Mouse (Mus musculus) lung, postnatal 0 days (tissue): ENCODE measurements around the gene Atp13a5. TPM values are rescaled to one million over a fixed set of nuclear protein-coding genes. Genes with fewer than 3 reads are reported as not detected.
A peak's percentile ranks its signal among the peaks of the same experiment; 100 is the strongest.

Experiments used
- ATAC-seq: fragments of 200-750 bp; cut with Nextera tagmentation; 2 replicates; pipeline ENCODE4 v1.8.0; 2017; ENCODE audit warnings: moderate library complexity
- DNase-seq: peaks from one replicate; pipeline ENCODE4 v3.0.0-alpha.2; 2016; ENCODE audit warnings: low spot score
- H3K27ac ChIP-seq: fragments of 300-500 bp; sonication (generic); 2 replicates; pipeline ENCODE4 v1.5.1; 2014; ENCODE audit warnings: antibody characterized with exemption, mild to moderate bottlenecking, low read length, mixed read lengths
- H3K27me3 ChIP-seq: fragments of 300-500 bp; sonication (generic); replicated peaks from 2 replicates; pipeline ENCODE4 v1.6.1; 2014; ENCODE audit warnings: low read length, mixed read lengths; ENCODE audit not compliant: insufficient read depth
- H3K36me3 ChIP-seq: fragments of 300-500 bp; sonication (generic); 2 replicates; pipeline ENCODE4 v1.6.1; 2014; ENCODE audit warnings: low read length, mixed read lengths; ENCODE audit not compliant: insufficient read depth
- H3K4me1 ChIP-seq: fragments of 300-500 bp; sonication (generic); 2 replicates; pipeline ENCODE4 v1.6.1; 2014; ENCODE audit warnings: antibody characterized with exemption, low read depth, low read length, mixed read lengths; ENCODE audit not compliant: insufficient read depth
- H3K4me2 ChIP-seq: fragments of 300-500 bp; sonication (generic); replicated peaks from 2 replicates; pipeline ENCODE4 v1.6.1; 2014; ENCODE audit warnings: low read depth, mild to moderate bottlenecking, low read length, moderate library complexity, mixed read lengths
- H3K4me3 ChIP-seq: fragments of 300-500 bp; sonication (generic); 2 replicates; pipeline ENCODE4 v1.5.1; 2014; ENCODE audit warnings: low read depth, low read length
- H3K9ac ChIP-seq: fragments of 300-500 bp; sonication (generic); replicated peaks from 2 replicates; pipeline ENCODE4 v1.6.1; 2014; ENCODE audit warnings: low read depth, mild to moderate bottlenecking
- H3K9me3 ChIP-seq: fragments of 300-500 bp; sonication (generic); 2 replicates; pipeline ENCODE4 v1.6.1; 2016; ENCODE audit warnings: low read length, mixed read lengths
- CTCF ChIP-seq: IDR thresholded peaks from 2 replicates; pipeline ENCODE4 v1.5.1; 2016; ENCODE audit warnings: antibody characterized with exemption, mild to moderate bottlenecking
- EP300 ChIP-seq: IDR thresholded peaks from 2 replicates; pipeline ENCODE4 v1.6.1; 2016; ENCODE audit warnings: antibody characterized with exemption, mild to moderate bottlenecking, control low read depth
- WGBS: fragments of 180-500 bp; shearing (Covaris S2); extraction: QIAGEN DNeasy Blood & Tissue Kit; methylation state at CpG from one replicate; pipeline ENCODE4 v1.1.7; 2014; 5-methylcytosine and 5-hydroxymethylcytosine counted together
- polyA plus RNA-seq: library from polyadenylated mRNA; unstranded; fragments of >200 nt; fragmentation: Nextera tagmentation; extraction: Ambion mirVana; gene quantifications from 2 replicates; pipeline ENCODE4 v1.2.1, GENCODE M21; 2015

Gene Atp13a5
- polyA plus RNA-seq, 1 experiment from 2014 or later: 0.07 TPM

GRCm38 (mm10) chr16:29209605-29210411 is 168.7 kb downstream of the Atp13a5 start, which contains the start of gene Hrasls:
Gene Hrasls (plus strand): TSS chr16:29209695.
- DNase-seq: peak; percentile 41
- 3% methylated on average over 37 of the region's 39 CpGs for WGBS
- no peak for TF ChIP-seq CTCF
- TF ChIP-seq EP300: no peak

DNA sequence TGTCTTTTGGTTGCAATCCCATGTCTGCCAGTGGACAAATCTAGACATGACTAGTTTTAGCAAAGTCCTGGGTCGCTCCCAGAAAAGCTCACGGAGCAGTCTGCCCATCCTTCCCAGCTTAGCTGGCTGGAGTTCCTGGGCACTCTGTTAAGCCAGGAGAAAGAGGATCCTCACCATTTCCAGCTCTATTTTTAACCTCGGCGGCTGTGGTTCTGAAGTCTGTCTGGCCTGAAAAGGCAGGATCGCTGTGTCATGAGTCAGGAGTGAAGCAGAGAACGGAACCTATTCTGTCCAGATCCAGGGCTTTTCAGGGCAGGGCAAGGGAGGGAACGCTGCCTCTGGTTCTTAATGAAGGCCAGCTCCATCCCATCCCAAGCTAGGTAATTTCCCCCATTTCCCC is 169.7 kb downstream of the Atp13a5 start:
- no peak for ATAC-seq
- Histone ChIP-seq H3K4me2 (no peak overlapping the region), H3K9ac (no peak overlapping the region), H3K27me3 (0 out of 2 replicates have a peak, but pooled peaks cover 6% of the 10 kb centered on the region), H3K36me3 (no peaks in the 10 kb centered on the region), H3K4me3 (no peak overlapping the region), H3K9me3 (no peaks in the 10 kb centered on the region), H3K4me1 (no peaks in the 10 kb centered on the region), H3K27ac (no peak overlapping the region)
- TF ChIP-seq CTCF (no peak), EP300 (no peak)
- WGBS: 56% methylated on average over 7 of the region's 7 CpGs
- DNase-seq: no peak

More at GRCm38 (mm10) chr16:29209605-29210411, 168.7 kb downstream of the Atp13a5 start, which contains the start of gene Hrasls:
- Histone ChIP-seq H3K36me3 (no peaks in the 10 kb centered on the region), H3K9ac (no peak within 1 kb of the TSS), H3K27ac (no peak within 1 kb of the TSS), H3K27me3 (0 out of 2 replicates have a peak, but pooled peaks cover 6% of the 10 kb centered on the region), H3K4me1 (no peaks in the 10 kb centered on the region), H3K9me3 (no peaks in the 10 kb centered on the region), H3K4me3 (no peak within 1 kb of the TSS), H3K4me2 (peak within 1 kb of the TSS; percentile 28; the same call in 1 of the 2 replicates)
- peak; percentile 68 for ATAC-seq

GRCm38 (mm10) chr16:29205581-29205980 is 173.0 kb downstream of the Atp13a5 start:
- Histone ChIP-seq H3K4me3 (no peak overlapping the region), H3K4me1 (no peaks in the 10 kb centered on the region), H3K27ac (no peak overlapping the region), H3K27me3 (0 out of 2 replicates have a peak, but pooled peaks cover 6% of the 10 kb centered on the region), H3K9ac (no peak overlapping the region), H3K4me2 (no peak overlapping the region), H3K9me3 (no peaks in the 10 kb centered on the region), H3K36me3 (no peaks in the 10 kb centered on the region)
- no peak for ATAC-seq
- TF ChIP-seq EP300 (no peak), CTCF (no peak)
- DNase-seq: no peak
- 28% methylated on average over 2 of the region's 2 CpGs for WGBS

DNA sequence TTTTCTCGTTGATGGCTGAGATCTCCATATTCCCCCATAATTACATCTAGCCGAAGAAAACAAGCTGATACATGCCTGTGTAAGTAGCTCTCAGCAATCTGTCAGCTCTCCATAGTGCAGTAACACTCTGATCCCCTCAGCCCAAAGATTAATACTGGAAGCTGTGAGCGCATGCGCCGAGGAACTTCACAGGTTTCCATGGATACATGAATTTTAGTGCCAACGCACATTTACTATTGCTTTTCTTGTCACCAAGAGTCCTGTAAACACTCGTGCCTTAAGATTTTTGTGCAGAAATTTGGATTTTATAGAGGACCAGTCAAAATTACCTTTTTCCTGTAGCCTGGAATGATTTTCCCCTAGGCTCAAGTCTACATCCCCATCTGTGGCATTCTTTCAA is 173.7 kb downstream of the Atp13a5 start:
- Histone ChIP-seq H3K9ac (no peak overlapping the region), H3K36me3 (no peaks in the 10 kb centered on the region), H3K4me2 (no peak overlapping the region), H3K27ac (no peak overlapping the region), H3K4me3 (no peak overlapping the region), H3K27me3 (0 out of 2 replicates have a peak, but pooled peaks cover 3% of the 10 kb centered on the region), H3K9me3 (no peaks in the 10 kb centered on the region), H3K4me1 (no peaks in the 10 kb centered on the region)
- DNase-seq: no peak
- TF ChIP-seq CTCF (no peak), EP300 (no peak)
- WGBS: 48% methylated on average over 7 of the region's 7 CpGs
- no peak for ATAC-seq

DNA sequence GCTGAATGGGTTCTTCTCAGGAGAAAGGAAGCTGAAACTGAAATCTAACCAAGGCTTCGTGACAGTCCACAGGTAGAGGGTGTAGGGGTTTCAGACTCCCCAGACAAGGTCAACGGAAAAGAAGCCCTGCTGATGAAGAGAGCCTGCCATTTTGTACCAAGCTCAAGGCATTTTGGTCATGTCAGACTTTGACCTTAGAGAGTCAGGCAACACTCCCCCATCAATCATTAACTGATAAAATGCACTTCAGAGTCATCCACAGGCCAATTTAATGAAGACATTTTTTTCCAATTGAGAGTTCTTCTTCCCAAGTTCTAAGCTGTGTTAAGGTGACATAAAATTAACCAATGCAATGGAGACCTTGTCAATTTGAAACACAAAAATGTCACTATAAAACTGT is 177.4 kb downstream of the Atp13a5 start:
- Histone ChIP-seq H3K9me3 (no peaks in the 10 kb centered on the region), H3K27ac (no peak overlapping the region), H3K4me1 (no peaks in the 10 kb centered on the region), H3K27me3 (no peaks in the 10 kb centered on the region), H3K4me2 (no peak overlapping the region), H3K36me3 (no peaks in the 10 kb centered on the region), H3K9ac (no peak overlapping the region), H3K4me3 (no peak overlapping the region)
- DNase-seq (no peak), ATAC-seq (no peak)
- TF ChIP-seq CTCF (no peak), EP300 (no peak)
- 58% methylated on average over 2 of the region's 2 CpGs for WGBS

DNA sequence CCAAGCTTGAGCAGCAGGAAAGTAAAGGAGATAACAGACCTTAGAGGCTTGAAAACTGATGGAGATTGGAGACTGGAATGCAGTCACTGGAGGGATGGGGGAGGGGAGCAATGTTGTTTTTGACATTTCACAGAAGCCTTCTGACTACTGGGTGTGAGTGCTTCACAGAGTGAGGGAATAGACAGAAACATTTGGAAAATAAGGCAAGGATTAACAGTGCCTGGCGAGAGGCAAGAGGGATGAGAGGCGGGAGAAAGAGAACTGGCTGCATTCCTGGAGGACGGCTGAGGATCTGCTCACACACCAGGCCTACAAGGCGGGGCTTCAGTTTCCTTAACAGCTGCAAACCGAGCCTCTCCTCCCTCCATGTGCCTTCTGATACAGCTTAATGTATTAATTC is 180.1 kb downstream of the Atp13a5 start:
- H3K27me3 ChIP-seq: no peaks in the 10 kb centered on the region
- no peak overlapping the region for H3K4me2 ChIP-seq
- DNase-seq (peak; percentile 13), ATAC-seq (no peak; the same call in 1 of the 2 replicates)
- H3K36me3 ChIP-seq: no peaks in the 10 kb centered on the region
- 7% methylated on average over 5 of the region's 5 CpGs for WGBS
- no peak overlapping the region for H3K27ac ChIP-seq
- no peak overlapping the region for H3K9ac ChIP-seq
- TF ChIP-seq EP300: no peak
- TF ChIP-seq CTCF: no peak
- no peak overlapping the region for H3K4me3 ChIP-seq
- no peaks in the 10 kb centered on the region for H3K4me1 ChIP-seq
- no peaks in the 10 kb centered on the region for H3K9me3 ChIP-seq
